Mouse (Mus musculus) lung, adult 2 months (tissue): ENCODE data around the gene Ccin. TPM values are rescaled to one million over a fixed set of nuclear protein-coding genes. Genes with fewer than 3 reads are reported as not detected.

Source experiments
- DNase-seq: peaks from one replicate; pipeline ENCODE4 v3.0.0; 2022
- H3K4me1 ChIP-seq: fragments of 200-500 bp; 2 replicates; pipeline ENCODE4 v1.6.1; 2011; ENCODE audit warnings: low read length; ENCODE audit not compliant: control insufficient read depth, insufficient read depth
- H3K4me3 ChIP-seq: fragments of 200-500 bp; replicated peaks from 2 replicates; pipeline ENCODE3; 2011; ENCODE audit warnings: low read depth, mild to moderate bottlenecking, control low read depth, low read length; ENCODE audit errors: extremely low read depth
- CTCF ChIP-seq: fragments of 200-500 bp; IDR thresholded peaks from 2 replicates; pipeline ENCODE4 v1.5.1; 2011; ENCODE audit warnings: mild to moderate bottlenecking, low read length, control low read depth; ENCODE audit not compliant: insufficient read depth
- POLR2A ChIP-seq: fragments of 200-500 bp; IDR thresholded peaks from 2 replicates; pipeline ENCODE4 v1.6.1; 2011; ENCODE audit warnings: low read depth, mild to moderate bottlenecking, control low read depth, low read length, borderline replicate concordance; ENCODE audit errors: extremely low read depth
- WGBS: fragments of 180-500 bp; shearing (Covaris S2); methylation state at CpG from one replicate; pipeline ENCODE4 v1.1.7; 2018; 5-methylcytosine and 5-hydroxymethylcytosine counted together
- polyA plus RNA-seq: library from polyadenylated mRNA; depleted of rRNA; stranded (reverse); fragments of >200 nt; gene quantifications from 2 replicates; pipeline ENCODE4 v1.2.3, GENCODE M21; 2012

The Ccin gene
- polyA plus RNA-seq, 1 experiment: 0.14 TPM

DNA sequence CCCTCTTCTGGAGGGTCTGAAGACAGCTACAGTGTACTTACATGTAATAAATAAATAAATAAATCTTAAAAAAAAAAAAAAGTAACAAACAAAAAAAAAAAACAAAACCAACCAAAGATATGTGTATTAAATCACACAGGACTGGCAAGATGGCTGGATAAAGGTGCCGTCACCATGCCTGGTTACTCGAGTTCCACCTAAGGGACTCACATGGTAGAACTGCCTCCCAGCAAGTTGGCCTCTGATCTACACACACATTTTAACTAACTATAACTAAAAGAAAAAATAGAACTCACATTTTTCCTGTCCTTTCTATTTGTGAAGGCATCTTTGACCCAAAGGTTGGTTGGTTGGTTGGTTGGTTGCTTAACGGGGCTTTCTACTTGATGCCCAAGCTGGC lies 28.5 kb downstream of the Ccin start:
- 73% methylated on average over 3 of the region's 3 CpGs for WGBS

GRCm38 (mm10) chr4:44012376-44013367 lies 29.4 kb downstream of the Ccin start:
- TF ChIP-seq CTCF: no peak
- TF ChIP-seq POLR2A: peak; percentile 84; the same call in 1 of the 2 replicates
- peak; percentile 86 for DNase-seq
- Histone ChIP-seq H3K4me1 (peaks cover 7% of the 10 kb centered on the region), H3K4me3 (peak overlapping the region; percentile 73)
- under 1% methylated on average over 77 of the region's 77 CpGs for WGBS

More for the DNA sequence above, 28.5 kb downstream of the Ccin start:
- no peak for TF ChIP-seq POLR2A
- TF ChIP-seq CTCF: no peak
- Histone ChIP-seq H3K4me3 (peak overlapping the region; percentile 73), H3K4me1 (peaks cover 7% of the 10 kb centered on the region)
- DNase-seq: no peak

DNA sequence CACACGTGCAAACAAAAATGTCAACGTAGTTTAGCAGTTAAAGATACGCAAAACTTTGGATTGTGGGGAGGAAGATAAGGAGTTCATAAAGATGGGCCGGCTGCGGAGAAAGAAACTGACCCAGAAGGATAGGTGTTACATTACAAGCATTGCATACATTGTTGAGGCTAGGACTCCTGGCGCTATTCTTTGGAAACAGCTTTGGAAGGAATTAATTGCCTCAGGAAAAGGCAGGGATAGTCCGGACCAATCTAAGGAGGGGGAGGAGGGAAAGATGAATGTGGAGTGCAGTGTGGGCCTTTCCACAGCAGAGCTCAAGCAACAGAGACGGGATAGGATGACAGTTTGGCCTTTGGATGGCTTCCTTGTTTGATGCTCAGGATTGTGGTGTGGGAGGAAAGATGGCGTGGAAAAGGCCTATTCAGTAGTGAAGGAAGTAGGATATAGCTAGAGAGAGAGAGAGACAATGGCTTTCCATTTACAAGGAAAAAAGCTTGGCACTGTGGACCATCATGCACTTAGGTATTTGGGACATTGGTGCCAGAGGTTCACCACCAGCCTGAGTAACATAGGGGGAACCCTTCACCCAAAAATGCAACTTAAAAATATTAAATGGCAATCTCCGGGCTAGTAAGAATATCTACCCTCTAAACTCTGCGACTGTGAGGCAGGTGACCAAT lies 30.2 kb downstream of the Ccin start:
- DNase-seq: no peak
- TF ChIP-seq CTCF (no peak), POLR2A (no peak)

GRCm38 (mm10) chr4:44016071-44016470 lies 32.8 kb downstream of the Ccin start:
- WGBS: 90% methylated on average over 4 of the region's 4 CpGs
- Histone ChIP-seq H3K4me1 (peaks cover 7% of the 10 kb centered on the region), H3K4me3 (no peak overlapping the region)
- DNase-seq: no peak
- TF ChIP-seq CTCF: no peak
- no peak for TF ChIP-seq POLR2A

More for the DNA sequence above, 30.2 kb downstream of the Ccin start:
- H3K4me3 ChIP-seq: peak overlapping the region; percentile 73
- WGBS: 15% methylated on average over 11 of the region's 11 CpGs
- H3K4me1 ChIP-seq: peaks cover 7% of the 10 kb centered on the region

GRCm38 (mm10) chr4:44016791-44017190 lies 33.5 kb downstream of the Ccin start:
- no peak for TF ChIP-seq POLR2A
- no peak for TF ChIP-seq CTCF
- WGBS: 86% methylated on average over 12 of the region's 12 CpGs
- Histone ChIP-seq H3K4me3 (no peak overlapping the region), H3K4me1 (peaks cover 7% of the 10 kb centered on the region)
- DNase-seq: no peak

DNA sequence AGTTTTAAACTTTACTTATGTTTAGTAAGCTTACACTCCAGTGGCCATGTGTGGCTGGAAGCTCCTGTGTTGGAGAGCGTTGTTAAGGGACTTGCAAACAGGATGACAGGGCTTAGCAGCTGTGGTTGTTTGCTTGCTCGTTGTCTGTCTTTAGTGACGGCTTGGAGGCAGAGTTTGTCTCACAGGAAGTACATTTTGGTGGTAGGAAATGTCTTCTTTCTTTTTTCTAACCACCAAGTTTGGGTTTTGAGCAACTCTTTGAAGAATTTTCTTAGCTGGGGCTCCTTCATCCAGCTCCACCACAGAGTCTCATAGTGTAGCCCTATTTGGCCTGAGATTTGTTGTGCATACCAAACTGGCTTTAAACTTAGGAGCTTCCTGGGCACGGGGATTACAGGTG lies 39.0 kb downstream of the Ccin start:
- Histone ChIP-seq H3K4me3 (no peak overlapping the region), H3K4me1 (no peaks in the 10 kb centered on the region)
- peak; percentile 1 for DNase-seq
- TF ChIP-seq POLR2A: no peak
- no peak for TF ChIP-seq CTCF
- 62% methylated on average over 4 of the region's 4 CpGs for WGBS

DNA sequence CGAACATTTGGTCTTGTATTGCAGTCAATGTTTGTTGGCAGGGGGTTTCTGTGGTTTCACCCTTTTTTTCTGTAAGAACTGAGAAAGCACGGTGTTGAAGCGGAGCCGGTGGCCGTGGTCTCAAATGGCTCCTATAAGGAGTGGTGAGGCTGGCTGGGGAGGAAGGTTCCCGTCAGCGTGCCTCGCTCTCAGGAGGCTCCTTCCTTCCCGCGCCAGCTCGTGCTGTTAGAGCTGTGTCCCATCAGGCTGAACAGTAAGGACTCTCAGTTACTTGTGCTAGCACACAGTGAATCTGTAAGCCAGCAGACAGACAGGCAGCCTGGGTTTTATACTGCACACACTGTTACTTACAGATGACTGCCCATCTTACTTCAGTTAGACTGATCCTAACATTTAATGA lies 39.5 kb downstream of the Ccin start:
- H3K4me1 ChIP-seq: no peaks in the 10 kb centered on the region
- DNase-seq: peak; percentile 2
- 81% methylated on average over 11 of the region's 11 CpGs for WGBS
- TF ChIP-seq POLR2A (no peak), CTCF (no peak)
- H3K4me3 ChIP-seq: no peak overlapping the region

DNA sequence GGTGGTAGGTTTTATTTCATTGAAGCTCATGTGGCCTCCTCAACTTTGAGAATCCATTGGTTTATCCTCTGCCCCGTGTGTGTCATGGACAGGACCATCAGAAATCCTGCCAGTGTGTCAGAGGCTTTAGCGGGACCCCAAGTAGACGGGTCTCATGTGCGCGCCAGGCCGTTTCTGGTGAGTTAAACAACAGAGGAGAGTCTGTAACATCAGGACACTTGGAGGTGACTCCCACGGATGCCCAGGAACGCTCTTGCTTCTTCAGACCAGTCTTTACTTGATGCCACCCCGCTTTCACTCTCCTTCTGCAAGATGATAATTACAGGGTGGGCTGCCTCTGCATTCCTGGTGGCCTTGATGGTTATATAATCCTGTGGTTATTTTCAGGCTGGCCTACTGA lies 40.4 kb downstream of the Ccin start:
- DNase-seq: no peak
- no peak for TF ChIP-seq POLR2A
- TF ChIP-seq CTCF: no peak
- whole genome bisulfite sequencing: 94% methylated on average over 9 of the region's 9 CpGs
- Histone ChIP-seq H3K4me3 (no peak overlapping the region), H3K4me1 (no peaks in the 10 kb centered on the region)

DNA sequence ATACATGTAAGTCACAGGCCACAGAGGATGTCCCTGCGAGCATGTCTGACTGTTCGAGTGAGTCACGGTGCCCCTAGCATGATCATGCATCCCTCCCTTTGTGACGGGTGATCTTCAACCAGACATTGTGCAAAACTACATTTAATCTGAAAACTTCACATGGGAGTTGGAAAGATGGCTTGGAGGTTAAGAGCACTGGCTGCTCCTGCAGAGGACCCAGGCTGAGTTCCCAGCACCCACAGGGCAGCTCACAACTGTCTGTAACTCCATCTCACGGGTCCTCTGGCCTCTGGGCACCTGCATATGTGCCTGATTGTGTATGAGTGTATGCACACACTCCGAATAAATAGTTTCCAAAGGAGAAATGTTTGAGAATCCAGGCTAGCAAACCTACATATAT lies 41.0 kb downstream of the Ccin start:
- Histone ChIP-seq H3K4me3 (no peak overlapping the region), H3K4me1 (no peaks in the 10 kb centered on the region)
- 99% methylated on average over 6 of the region's 6 CpGs for WGBS
- no peak for DNase-seq
- no peak for TF ChIP-seq CTCF
- TF ChIP-seq POLR2A: no peak
